Mouse (Mus musculus): ENCODE measurements around the gene Scn5a. TPM values are rescaled to one million over a fixed set of nuclear protein-coding genes. Genes with fewer than 3 reads are reported as not detected.
A peak's percentile ranks its signal among the peaks of the same experiment; 100 is the strongest.

Scn5a gene
- total RNA-seq, 2 experiments from 2014 or later: 124 to 128 TPM

GRCm38 (mm10) chr9:119566214-119566613 lies 12.6 kb downstream of the Scn5a start:
- no peak for DNase-seq
- intact Hi-C loops (cut with DNase I): no loop called here

GRCm38 (mm10) chr9:119564803-119565202 lies 14.0 kb downstream of the Scn5a start:
- intact Hi-C loops (cut with DNase I): no loop called here

GRCm38 (mm10) chr9:119563617-119564016 lies 15.2 kb downstream of the Scn5a start:
- intact Hi-C loops (cut with DNase I): no loop called here
- peak; percentile 69 to 74 for DNase-seq

More at GRCm38 (mm10) chr9:119564803-119565202, 14.0 kb downstream of the Scn5a start:
- DNase-seq: no peak

GRCm38 (mm10) chr9:119562256-119562655 lies 16.6 kb downstream of the Scn5a start:
- no peak for DNase-seq
- intact Hi-C loops (cut with DNase I): no loop called here

- intact Hi-C loops (cut with DNase I): no loop called here
- peak in 1 of 2 experiments; percentile 50 for DNase-seq
Observed at GRCm38 (mm10) chr9:119561746-119562145, 17.1 kb downstream of the Scn5a start.

DNA sequence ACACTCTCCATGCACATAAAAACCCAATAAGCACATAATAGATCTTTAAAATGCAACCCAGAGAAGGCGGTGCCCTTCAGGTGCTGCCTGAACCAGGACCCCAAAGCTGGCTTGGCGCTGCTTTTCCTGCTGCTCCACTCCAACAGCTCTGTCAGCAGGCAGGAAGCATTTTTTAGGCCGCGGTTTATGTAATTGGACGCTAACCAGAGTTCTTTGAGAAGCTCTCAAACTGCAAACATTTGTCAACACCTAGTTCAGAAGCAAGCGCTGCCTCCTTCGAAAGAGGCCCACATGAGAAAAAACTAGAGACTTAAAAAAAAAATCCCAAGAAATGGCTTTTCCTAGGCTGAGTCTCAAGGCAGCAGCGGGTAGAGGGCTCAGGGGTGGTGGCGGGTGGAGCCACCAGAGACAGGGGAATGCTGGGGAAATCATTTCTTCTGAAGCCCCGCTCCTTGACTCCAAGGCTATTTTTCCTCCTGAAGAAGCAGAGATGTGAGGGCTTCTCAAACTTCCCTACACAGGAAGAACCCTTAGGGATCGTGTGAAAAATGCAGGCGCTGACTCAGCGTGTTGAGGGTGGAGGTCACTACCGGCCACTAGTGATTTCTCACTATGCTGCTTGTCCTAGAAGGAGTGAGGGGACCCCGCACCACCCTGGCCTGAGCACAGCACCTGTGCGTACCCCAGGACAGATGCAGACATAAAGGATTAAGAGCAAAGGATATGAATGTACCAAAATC lies 19.1 kb downstream of the Scn5a start:
- no peak for DNase-seq
- intact Hi-C loops (cut with DNase I): no loop called here

- intact Hi-C loops (cut with DNase I): loop anchor here (1.0 kb wide), 1 partner anchor 22 kb away; no protein-coding TSS in a partner anchor
- peak in 1 of 2 experiments; percentile 64 for DNase-seq
Observed at GRCm38 (mm10) chr9:119558119-119558854, 20.5 kb downstream of the Scn5a start.

GRCm38 (mm10) chr9:119556043-119556442 lies 22.8 kb downstream of the Scn5a start:
- intact Hi-C loops (cut with DNase I): no loop called here
- DNase-seq: no peak

GRCm38 (mm10) chr9:119547528-119547927 lies 31.3 kb downstream of the Scn5a start:
- intact Hi-C loops (cut with DNase I): no loop called here
- DNase-seq: no peak

GRCm38 (mm10) chr9:119547128-119547527 lies 31.7 kb downstream of the Scn5a start:
- intact Hi-C loops (cut with DNase I): no loop called here
- DNase-seq: no peak

- intact Hi-C loops (cut with DNase I): no loop called here
- no peak for DNase-seq
Observed at GRCm38 (mm10) chr9:119540726-119541125, 38.1 kb downstream of the Scn5a start.

- intact Hi-C loops (cut with DNase I): no loop called here
- DNase-seq: peak; percentile 79 to 80
Observed at GRCm38 (mm10) chr9:119537823-119538222, 41.0 kb downstream of the Scn5a start.

- intact Hi-C loops (cut with DNase I): no loop called here
- DNase-seq: no peak
Observed at GRCm38 (mm10) chr9:119531684-119532417, 47.0 kb downstream of the Scn5a start.

DNA sequence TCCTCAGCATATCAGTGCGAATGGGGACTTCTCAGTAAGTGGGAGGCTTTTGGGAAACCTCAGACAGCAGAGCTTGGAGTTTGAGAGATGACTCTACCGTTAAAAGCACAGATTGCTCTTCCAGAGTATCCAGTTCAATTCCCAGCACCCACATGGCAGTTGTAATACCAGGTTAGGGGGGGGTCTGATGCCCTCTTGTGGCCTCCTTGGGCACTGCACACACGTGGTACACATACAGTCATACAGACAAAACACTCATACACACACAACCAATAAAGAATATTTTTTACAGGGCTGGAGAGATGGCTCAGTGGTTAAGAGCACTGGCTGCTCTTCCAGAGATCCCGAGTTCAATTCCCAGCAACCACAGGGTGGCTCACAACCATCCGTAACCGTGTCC lies 54.3 kb downstream of the Scn5a start:
- DNase-seq: no peak
- intact Hi-C loops (cut with DNase I): no loop called here

- peak; percentile 59 to 76 for DNase-seq
- intact Hi-C loops (cut with DNase I): no loop called here
Observed at GRCm38 (mm10) chr9:119523301-119523700, 55.5 kb downstream of the Scn5a start.

DNA sequence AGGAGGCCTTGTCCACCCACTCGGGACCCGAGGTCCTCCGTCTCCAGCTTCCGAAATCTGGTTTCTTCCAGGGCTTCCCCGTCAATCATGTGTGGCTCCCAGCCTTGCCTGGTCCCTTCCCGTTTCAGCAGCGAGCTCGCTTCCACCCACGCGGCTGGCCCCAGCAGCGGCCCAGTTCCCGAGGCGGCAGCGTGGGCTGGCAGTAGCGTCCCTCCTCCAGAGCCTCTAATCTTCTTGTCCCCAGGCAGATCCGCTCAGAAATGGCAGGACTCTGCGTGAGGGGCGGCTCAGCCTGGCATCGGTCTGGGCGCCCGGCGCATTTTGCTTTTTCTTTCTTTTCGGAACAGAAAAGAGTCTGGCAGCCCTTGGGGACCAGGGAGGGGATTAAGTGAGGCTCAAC lies 59.7 kb downstream of the Scn5a start:
- intact Hi-C loops (cut with DNase I): loop anchor here (5.0 kb wide), 1 partner anchor 52 kb away; no protein-coding TSS in a partner anchor
- DNase-seq: no peak

DNA sequence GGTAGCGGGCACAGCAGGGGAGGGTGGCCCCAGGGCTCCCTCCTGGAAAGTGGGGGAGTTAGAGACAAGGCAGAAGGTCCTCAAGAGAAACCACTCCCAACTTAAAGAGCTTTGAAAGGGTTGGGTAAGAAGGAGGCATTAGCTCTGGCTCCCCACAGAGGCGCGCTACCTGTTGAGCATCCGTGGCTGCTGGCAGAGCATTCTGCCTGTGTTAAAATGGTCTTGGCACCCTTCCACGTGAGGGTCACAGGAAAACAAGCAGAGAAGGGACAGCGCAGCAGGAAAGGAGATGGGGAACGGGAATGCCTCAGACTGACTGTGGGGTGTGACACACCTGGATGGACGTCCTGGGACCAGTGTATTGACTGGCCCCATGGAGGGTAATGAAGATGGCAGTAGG lies 60.6 kb downstream of the Scn5a start:
- intact Hi-C loops (cut with DNase I): loop anchor here (5.0 kb wide), 1 partner anchor 51 kb away; no protein-coding TSS in a partner anchor
- no peak for DNase-seq

DNA sequence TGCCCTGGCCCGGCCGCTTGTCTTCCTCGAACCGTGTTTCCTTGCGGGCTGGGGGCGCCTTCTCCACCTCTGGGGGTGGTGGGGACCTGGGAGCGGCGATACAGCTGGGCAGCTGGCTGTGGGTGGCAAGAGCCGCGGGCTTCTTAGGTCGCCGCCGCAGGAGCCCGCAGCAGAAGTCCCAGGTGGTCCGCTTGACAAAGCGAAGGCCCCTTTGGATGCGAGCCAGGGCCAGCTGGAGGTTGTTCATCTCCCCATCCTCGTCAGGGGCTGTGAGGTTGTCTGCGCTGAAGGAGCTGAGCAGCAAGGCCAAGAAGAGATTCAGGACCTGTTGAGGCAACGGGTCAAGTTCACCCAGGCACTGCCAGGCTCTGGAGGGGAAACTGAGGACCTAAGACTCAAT lies 61.3 kb downstream of the Scn5a start:
- DNase-seq: no peak
- intact Hi-C loops (cut with DNase I): loop anchor here (5.0 kb wide), 1 partner anchor 50 kb away; no protein-coding TSS in a partner anchor

DNA sequence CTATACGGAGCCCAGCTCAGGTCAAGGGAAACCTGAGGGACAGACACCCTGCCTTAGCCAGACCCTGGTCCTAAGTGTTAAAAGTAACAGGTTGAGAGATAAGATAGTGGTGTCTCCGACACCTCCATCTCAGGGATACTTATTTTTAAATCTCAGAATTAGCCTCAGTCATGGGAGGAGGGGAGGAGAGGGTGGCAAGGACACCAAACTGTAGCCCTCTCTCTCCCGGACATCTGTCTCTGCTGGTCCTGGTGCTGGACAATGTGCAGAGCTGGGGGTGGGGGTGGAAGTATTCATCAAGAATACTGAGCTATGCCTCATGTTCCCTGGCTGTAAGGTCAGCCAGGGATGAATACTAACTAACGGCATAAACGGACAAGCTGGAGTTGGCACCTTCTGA lies 62.0 kb downstream of the Scn5a start:
- intact Hi-C loops (cut with DNase I): loop anchor here (5.0 kb wide), 1 partner anchor 50 kb away; no protein-coding TSS in a partner anchor
- DNase-seq: peak in 1 of 2 experiments; percentile 38

DNA sequence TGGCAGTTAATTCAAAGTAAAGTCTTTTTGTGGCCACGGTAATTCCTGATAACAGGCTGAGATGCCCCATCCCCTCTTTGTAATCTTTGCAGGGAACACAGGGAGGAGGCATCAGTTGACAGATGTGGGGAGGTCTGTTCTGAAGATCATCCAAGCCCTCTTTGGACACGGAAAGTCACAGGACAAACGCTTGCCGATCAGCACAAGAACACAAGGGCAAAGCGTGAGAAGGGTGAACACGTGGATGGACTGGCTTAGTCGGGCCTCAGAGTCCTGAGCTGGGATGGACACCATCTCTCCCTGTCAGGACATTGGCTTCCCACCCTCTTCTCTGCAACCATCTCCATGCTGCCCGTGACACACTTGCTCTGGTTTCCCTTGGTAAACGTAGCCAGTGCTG lies 63.4 kb downstream of the Scn5a start:
- no peak for DNase-seq
- intact Hi-C loops (cut with DNase I): loop anchor here (5.0 kb wide), 1 partner anchor 48 kb away; no protein-coding TSS in a partner anchor

GRCm38 (mm10) chr9:119514986-119515385 lies 63.8 kb downstream of the Scn5a start:
- intact Hi-C loops (cut with DNase I): loop anchor here (5.0 kb wide), 1 partner anchor 48 kb away; no protein-coding TSS in a partner anchor
- no peak for DNase-seq
